Mouse (Mus musculus) stomach, adult 2 months (tissue): Measurements from ENCODE around the gene Ms4a6b. TPM values are rescaled to one million over a fixed set of nuclear protein-coding genes. Genes with fewer than 3 reads are reported as not detected.

Source experiments
- polyA plus RNA-seq: library from polyadenylated mRNA; depleted of rRNA; stranded (reverse); fragments of >200 nt; gene quantifications from 2 replicates; pipeline ENCODE4 v1.2.3, GENCODE M21; 2012; rRNA removed

Gene Ms4a6b
- 0.23 and 0.65 TPM in 2 replicates for polyA plus RNA-seq

GRCm38 (mm10) chr19:11516246-11516645 lies at the start of gene Ms4a6b:
Gene Ms4a6b, plus strand, starts transcription at chr19:11516512.

GRCm38 (mm10) chr19:11469215-11469614 lies 47.1 kb upstream of the Ms4a6b start, which contains the start of gene Ms4a6c:
Gene Ms4a6c, plus strand, starts transcription at chr19:11469366.

DNA sequence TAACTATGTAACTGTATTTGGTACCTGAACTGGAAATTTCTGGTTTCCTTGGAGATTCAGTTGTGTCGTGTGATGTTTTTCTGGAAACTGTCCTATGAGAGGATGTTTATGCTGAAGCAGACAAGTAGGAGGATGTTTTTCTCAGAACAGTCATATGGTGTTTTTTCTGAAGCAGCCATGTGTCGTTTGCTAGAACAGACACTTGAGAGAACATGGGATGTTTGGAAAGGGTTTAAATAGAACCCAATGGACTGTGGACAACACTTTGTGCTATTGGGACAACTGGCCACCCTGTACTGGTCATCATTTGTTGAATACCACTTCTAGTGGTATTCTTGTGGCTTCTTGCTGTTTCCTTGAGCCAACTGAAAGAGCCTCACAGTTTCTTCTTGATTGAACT lies 30.6 kb upstream of the Ms4a6b start, which contains the start of gene Gm8369:
Gene Gm8369 (plus strand): TSS at position 193 of the 400 bp plus-strand sequence.

GRCm38 (mm10) chr19:11536593-11536992 lies 20.3 kb downstream of the Ms4a6b start, which contains the start of gene Ms4a4d:
Gene Ms4a4d, plus strand, starts transcription at chr19:11536801.

Other genes with a start within 250 kb of the Ms4a6b start
- not detected in 2 replicates for gene Ms4a5, start 232.6 kb upstream of the Ms4a6b start, polyA plus RNA-seq
- 0.01 and 0.10 TPM in 2 replicates for gene Ms4a14, start 202.1 kb upstream of the Ms4a6b start, polyA plus RNA-seq
- 0.42 TPM in 2 replicates for gene Ms4a7, start 180.4 kb upstream of the Ms4a6b start, polyA plus RNA-seq
- gene Ms4a4a, start 141.0 kb upstream of the Ms4a6b start, polyA plus RNA-seq, result 0.15 TPM in 1 of 2 replicates, not detected in the other
- 0.12 TPM in 1 of 2 replicates, not detected in the other for gene Ms4a4c, start 111.7 kb upstream of the Ms4a6b start, polyA plus RNA-seq
- 0.02 and 0.06 TPM in 2 replicates for gene Ms4a4b, start 73.0 kb upstream of the Ms4a6b start, polyA plus RNA-seq
- gene Ms4a6c, start 47.1 kb upstream of the Ms4a6b start, polyA plus RNA-seq, result 0.50 and 0.77 TPM in 2 replicates
- 0.10 TPM in 1 of 2 replicates, not detected in the other for gene Gm8369, start 30.6 kb upstream of the Ms4a6b start, polyA plus RNA-seq
- 7.7 and 10.7 TPM in 2 replicates for gene Ms4a4d, start 20.3 kb downstream of the Ms4a6b start, polyA plus RNA-seq
- gene Ms4a6d, start 88.3 kb downstream of the Ms4a6b start, polyA plus RNA-seq, result 0.17 and 0.59 TPM in 2 replicates
- gene Ms4a2, start 107.2 kb downstream of the Ms4a6b start, polyA plus RNA-seq, result 0.06 TPM in 1 of 2 replicates, not detected in the other
- gene Ms4a3, start 124.3 kb downstream of the Ms4a6b start, polyA plus RNA-seq, result not detected in 2 replicates
- not detected in 2 replicates for gene Oosp2, start 144.0 kb downstream of the Ms4a6b start, polyA plus RNA-seq
- gene Oosp1, start 174.6 kb downstream of the Ms4a6b start, polyA plus RNA-seq, result not detected in 2 replicates
- not detected in 2 replicates for gene Oosp3, start 180.5 kb downstream of the Ms4a6b start, polyA plus RNA-seq
- gene Gif, start 231.0 kb downstream of the Ms4a6b start, polyA plus RNA-seq, result 631 and 840 TPM in 2 replicates